Mouse (Mus musculus): ENCODE results near the gene Upp2.

GRCm38 (mm10) chr2:58586311-58586710 lies 19.2 kb downstream of the Upp2 start:
- no peak for TF ChIP-seq POLR2A (IDR thresholded peaks at IDR 0.05; ENCODE audit: borderline replicate concordance, low read depth, low read length)
- no peak for TF ChIP-seq CTCF (IDR thresholded peaks at IDR 0.05; ENCODE audit: low read depth, low read length)

Data from bone marrow macrophage, adult 2 months (primary cell).